Mouse (Mus musculus): ENCODE results near the gene Exoc7. TPM values are rescaled to one million over a fixed set of nuclear protein-coding genes. Genes with fewer than 3 reads are reported as not detected.

Gene Exoc7
- 46.1 TPM for total RNA-seq (2023)

DNA sequence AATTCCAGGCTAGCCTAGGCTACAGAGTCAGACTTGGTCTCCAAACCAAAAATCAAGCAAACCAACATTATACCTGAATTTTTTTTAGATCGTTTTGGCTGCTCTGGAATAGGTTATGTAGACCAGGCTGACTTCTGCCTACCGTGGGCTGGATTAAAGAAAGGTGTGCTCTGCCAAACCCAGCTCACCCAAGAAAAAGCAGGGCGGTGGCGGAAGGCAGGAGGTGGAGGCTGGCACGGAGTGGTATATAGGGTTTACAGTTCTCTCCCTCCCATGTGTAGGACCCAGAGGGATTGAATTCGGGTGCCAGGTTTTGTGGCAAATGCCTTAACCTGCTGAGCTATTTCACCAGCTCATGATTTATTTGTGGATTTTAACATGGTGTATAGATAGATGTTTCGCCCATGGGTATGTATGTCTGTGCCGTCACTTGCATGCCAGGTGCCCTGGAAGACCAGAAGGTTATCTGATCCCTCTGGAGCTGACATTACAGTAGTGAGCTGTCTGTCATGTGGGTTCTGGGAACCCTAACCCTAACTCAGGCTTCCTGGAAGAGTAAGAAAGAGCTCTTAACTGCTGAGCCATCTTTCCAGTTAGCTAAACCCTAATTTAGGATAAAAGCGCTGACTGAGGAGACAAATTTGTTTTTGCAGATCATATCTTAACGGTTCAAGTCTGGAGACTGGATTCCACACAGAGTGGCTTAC lies at the start of gene Exoc7:
Gene Exoc7 (minus strand): TSS at position 215 of the 707 bp plus-strand sequence.

GRCm38 (mm10) chr11:116335244-116336036 lies 28.4 kb upstream of the Exoc7 start, which contains the start of gene Foxj1:
Foxj1 (minus strand) TSS chr11:116335399.

DNA sequence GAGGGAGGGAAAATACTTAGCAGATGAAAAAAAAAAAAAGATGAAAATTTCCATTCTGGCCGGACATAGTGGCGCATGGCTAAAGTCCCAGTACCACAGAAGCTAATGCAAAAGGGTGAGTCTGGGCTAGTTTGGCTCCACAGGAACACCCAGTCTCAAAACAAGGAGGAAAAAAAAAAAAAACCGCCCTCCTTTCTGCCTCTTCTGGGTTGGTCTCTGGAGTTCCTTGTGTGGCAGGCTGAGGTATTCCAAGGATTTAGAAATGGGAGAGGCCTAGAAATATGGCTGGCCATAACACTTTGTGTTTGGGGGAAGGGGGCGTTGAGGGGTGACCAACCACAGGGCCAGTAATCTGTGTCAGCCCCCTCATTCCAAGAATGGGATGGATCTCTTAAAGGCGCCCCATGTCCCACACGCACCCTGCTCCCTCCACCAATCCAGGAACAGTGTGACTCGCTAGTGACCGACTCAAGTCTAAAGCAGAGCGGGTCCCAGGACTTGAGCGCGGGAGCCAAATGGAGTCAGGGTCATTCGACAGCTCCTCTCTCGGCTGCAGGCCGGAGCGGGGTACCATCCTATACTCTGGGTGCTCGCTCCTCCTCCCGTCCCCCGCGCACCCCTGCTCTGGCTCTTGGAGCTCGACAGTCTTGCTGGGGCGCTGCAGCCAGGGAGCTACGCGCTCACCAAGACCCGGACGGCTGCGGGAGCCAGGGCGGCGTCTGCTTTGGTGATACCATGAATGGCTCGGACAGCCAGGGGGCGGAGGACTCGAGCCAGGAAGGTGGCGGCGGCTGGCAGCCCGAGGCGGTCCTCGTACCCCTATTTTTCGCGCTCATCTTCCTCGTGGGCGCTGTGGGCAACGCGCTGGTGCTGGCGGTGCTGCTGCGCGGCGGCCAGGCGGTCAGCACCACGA lies 26.0 kb downstream of the Exoc7 start, which contains the start of gene Galr2:
Gene Galr2 (plus strand): TSS at position 189 of the 913 bp plus-strand sequence.

DNA sequence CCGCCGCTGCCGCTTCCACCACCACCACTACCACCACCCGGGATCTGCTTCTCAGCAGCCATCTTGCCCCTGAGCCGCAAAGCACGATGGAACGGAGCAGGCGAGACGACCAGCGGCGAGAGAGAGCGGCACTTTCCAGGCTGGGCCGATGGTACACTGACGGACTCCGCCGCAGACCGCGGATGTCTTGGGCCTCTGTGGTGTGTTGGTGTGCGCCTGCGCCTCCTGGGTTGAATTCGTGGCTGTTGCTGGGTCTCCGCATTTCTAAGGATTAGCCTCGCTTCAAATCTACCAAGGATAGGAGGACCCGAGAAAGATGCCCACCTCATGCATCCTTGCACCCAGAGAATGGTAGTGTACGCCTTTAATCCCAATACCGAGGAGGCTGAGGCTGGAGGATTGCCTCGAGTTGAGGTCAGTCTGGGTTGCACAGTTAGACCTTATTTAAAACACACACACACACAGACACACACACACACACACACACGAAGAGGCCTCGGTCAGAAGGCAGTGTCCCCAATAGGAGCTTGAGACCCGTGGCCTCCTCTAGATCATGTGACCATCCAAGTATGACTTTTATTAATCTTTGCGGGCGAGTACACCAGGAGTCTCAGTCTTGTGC lies 32.9 kb downstream of the Exoc7 start, which contains the start of gene Srp68:
Gene Srp68 (minus strand): TSS at position 173 of the 622 bp plus-strand sequence.

Other genes starting within 250 kb of the Exoc7 start
- 71.6 TPM for gene Unc13d, start 229.3 kb downstream of the Exoc7 start, total RNA-seq (2023)
- gene Wbp2, start 220.2 kb downstream of the Exoc7 start, total RNA-seq (2023): 192 TPM
- 0.73 TPM for gene Trim47, start 180.0 kb downstream of the Exoc7 start, total RNA-seq (2023)
- 30.5 TPM for gene Trim65, start 176.1 kb downstream of the Exoc7 start, total RNA-seq (2023)
- gene Mrpl38, start 168.4 kb downstream of the Exoc7 start, total RNA-seq (2023): 49.6 TPM
- gene Fbf1, start 139.1 kb downstream of the Exoc7 start, total RNA-seq (2023): 19.2 TPM
- 31.4 TPM for gene Ten1, start 108.4 kb downstream of the Exoc7 start, total RNA-seq (2023)
- gene Acox1, start 108.2 kb downstream of the Exoc7 start, total RNA-seq (2023): 40.6 TPM
- 0.35 TPM for gene Evpl, start 69.2 kb downstream of the Exoc7 start, total RNA-seq (2023)
- gene Srp68, start 33.0 kb downstream of the Exoc7 start, total RNA-seq (2023): 63.1 TPM
- gene Galr2, start 26.3 kb downstream of the Exoc7 start, total RNA-seq (2023): not detected
- gene Foxj1, start 28.2 kb upstream of the Exoc7 start, total RNA-seq (2023): 0.29 TPM
- 13.9 TPM for gene Rnf157, start 105.8 kb upstream of the Exoc7 start, total RNA-seq (2023)
- gene Ubald2, start 126.9 kb upstream of the Exoc7 start, total RNA-seq (2023): 149 TPM
- 0.73 TPM for gene Qrich2, start 159.0 kb upstream of the Exoc7 start, total RNA-seq (2023)
- 63.7 TPM for gene Prpsap1, start 187.0 kb upstream of the Exoc7 start, total RNA-seq (2023)
- 0.32 TPM for gene Sphk1, start 223.7 kb upstream of the Exoc7 start, total RNA-seq (2023)